Mouse (Mus musculus): ENCODE measurements around the gene 9930111J21Rik1. TPM values are rescaled to one million over a fixed set of nuclear protein-coding genes. Genes with fewer than 3 reads are reported as not detected.

9930111J21Rik1 gene
- 0.51 and 0.56 TPM in 2 replicates for polyA plus RNA-seq (2015; fragmentation: Nextera tagmentation; extraction: Ambion mirVana)

DNA sequence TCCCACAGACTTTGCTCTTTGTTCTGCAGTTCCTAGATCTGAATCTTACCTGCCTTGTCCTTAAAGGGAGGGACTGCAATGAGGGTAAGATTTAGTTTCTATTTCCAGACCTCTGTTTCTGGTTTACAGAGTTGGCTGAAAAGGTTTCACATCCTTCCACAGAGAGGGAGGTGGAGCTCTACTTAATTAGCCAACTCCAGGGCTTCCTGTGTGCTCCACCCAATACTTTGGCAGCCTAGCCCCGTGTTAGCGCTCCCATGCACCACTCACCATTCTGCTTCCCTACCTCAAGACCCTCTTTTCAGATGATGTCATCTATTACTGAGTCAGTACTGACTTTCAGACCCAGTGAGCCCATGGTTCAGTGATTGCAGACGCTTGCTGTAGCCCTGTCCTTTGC is at the start of gene 9930111J21Rik1:
9930111J21Rik1 (minus strand) TSS at position 148 of the 400 bp plus-strand sequence.

GRCm38 (mm10) chr11:48994018-48994417 is 14.8 kb upstream of the 9930111J21Rik1 start, which contains the start of gene Tgtp1:
Gene Tgtp1, minus strand, starts transcription at chr11:48994172.

GRCm38 (mm10) chr11:48991740-48992520 is 12.7 kb upstream of the 9930111J21Rik1 start, which contains the start of gene Gm12185:
Gene Gm12185, minus strand, starts transcription at chr11:48992226.

DNA sequence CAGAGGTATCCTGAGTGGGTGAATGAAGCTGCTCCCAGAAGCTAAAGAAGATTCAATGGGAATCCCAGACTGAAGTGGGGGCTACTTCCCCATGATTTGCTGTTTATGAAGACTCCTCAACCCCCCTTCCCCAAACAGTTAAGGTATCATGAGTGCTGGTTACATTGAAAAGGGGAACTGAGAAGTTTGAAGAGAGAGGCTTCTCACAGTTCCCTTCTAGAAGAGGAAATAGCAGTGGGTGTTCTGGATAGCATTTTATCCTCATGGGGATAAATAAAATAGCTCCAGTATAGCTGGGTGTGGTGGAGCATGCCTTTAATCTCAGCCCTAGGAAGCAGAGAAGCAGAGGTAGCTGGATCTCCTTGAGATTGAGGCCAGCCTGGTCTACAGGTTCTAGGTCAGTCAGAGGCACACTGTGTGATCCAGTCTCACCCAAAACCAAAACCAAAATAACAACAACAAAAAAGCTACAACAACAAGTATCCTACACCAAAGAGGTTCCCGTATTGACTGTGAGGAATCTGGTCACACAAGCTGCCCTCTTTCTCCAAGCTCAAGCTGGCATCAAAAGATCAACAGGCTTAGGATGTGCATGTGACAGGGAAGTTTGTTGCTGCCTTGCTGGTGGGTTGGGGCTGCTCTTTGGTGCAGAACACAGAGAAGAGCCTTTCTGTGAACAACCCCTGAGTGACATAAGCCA is 808 bp downstream of the 9930111J21Rik1 start, which contains the start of gene Olfr56:
Olfr56 (plus strand) TSS at position 650 of the 700 bp plus-strand sequence.

GRCm38 (mm10) chr11:48946090-48946489 is 33.1 kb downstream of the 9930111J21Rik1 start, which contains the start of gene Psme2b:
Gene Psme2b, minus strand, starts transcription at chr11:48946190.

GRCm38 (mm10) chr11:48902021-48902420 is 77.2 kb downstream of the 9930111J21Rik1 start, which contains the start of gene Gm5431:
Gene Gm5431, minus strand, starts transcription at chr11:48902214.

Other genes with a start within 250 kb of the 9930111J21Rik1 start
- 361 and 397 TPM in 2 replicates for gene Rack1, start 179.1 kb downstream of the 9930111J21Rik1 start, polyA plus RNA-seq (2015; fragmentation: Nextera tagmentation; extraction: Ambion mirVana)
- 2.4 and 2.7 TPM in 2 replicates for gene Trim41, start 162.0 kb downstream of the 9930111J21Rik1 start, polyA plus RNA-seq (2015; fragmentation: Nextera tagmentation; extraction: Ambion mirVana)
- 7.4 and 9.4 TPM in 2 replicates for gene Trim7, start 153.3 kb downstream of the 9930111J21Rik1 start, polyA plus RNA-seq (2015; fragmentation: Nextera tagmentation; extraction: Ambion mirVana)
- 4.0 and 4.4 TPM in 2 replicates for gene Gm12184, start 152.7 kb downstream of the 9930111J21Rik1 start, polyA plus RNA-seq (2015; fragmentation: Nextera tagmentation; extraction: Ambion mirVana)
- 10.9 and 11.5 TPM in 2 replicates for gene Irgm1, start 107.7 kb downstream of the 9930111J21Rik1 start, polyA plus RNA-seq (2015; fragmentation: Nextera tagmentation; extraction: Ambion mirVana)
- gene Gm5431, start 77.2 kb downstream of the 9930111J21Rik1 start, polyA plus RNA-seq (2015; fragmentation: Nextera tagmentation; extraction: Ambion mirVana), result 0.44 and 0.68 TPM in 2 replicates
- gene Psme2b, start 33.2 kb downstream of the 9930111J21Rik1 start, polyA plus RNA-seq (2015; fragmentation: Nextera tagmentation; extraction: Ambion mirVana), result 2.4 and 3.1 TPM in 2 replicates
- gene Olfr56, start 509 bp downstream of the 9930111J21Rik1 start, polyA plus RNA-seq (2015; fragmentation: Nextera tagmentation; extraction: Ambion mirVana), result 0.05 and 0.10 TPM in 2 replicates
- gene Gm12185, start 12.8 kb upstream of the 9930111J21Rik1 start, polyA plus RNA-seq (2015; fragmentation: Nextera tagmentation; extraction: Ambion mirVana), result 0.02 TPM in 1 of 2 replicates, not detected in the other
- 0.29 and 0.78 TPM in 2 replicates for gene Tgtp1, start 14.8 kb upstream of the 9930111J21Rik1 start, polyA plus RNA-seq (2015; fragmentation: Nextera tagmentation; extraction: Ambion mirVana)
- gene 9930111J21Rik2, start 71.8 kb upstream of the 9930111J21Rik1 start, polyA plus RNA-seq (2015; fragmentation: Nextera tagmentation; extraction: Ambion mirVana), result 0.69 and 0.95 TPM in 2 replicates
- gene Tgtp2, start 84.8 kb upstream of the 9930111J21Rik1 start, polyA plus RNA-seq (2015; fragmentation: Nextera tagmentation; extraction: Ambion mirVana), result 0.36 and 0.54 TPM in 2 replicates
- 2.7 and 3.1 TPM in 2 replicates for gene Ifi47, start 97.2 kb upstream of the 9930111J21Rik1 start, polyA plus RNA-seq (2015; fragmentation: Nextera tagmentation; extraction: Ambion mirVana)
- 0.12 and 0.13 TPM in 2 replicates for gene Olfr1396, start 135.5 kb upstream of the 9930111J21Rik1 start, polyA plus RNA-seq (2015; fragmentation: Nextera tagmentation; extraction: Ambion mirVana)
- gene Olfr1395, start 162.9 kb upstream of the 9930111J21Rik1 start, polyA plus RNA-seq (2015; fragmentation: Nextera tagmentation; extraction: Ambion mirVana), result not detected in 2 replicates
- gene Olfr1394, start 175.0 kb upstream of the 9930111J21Rik1 start, polyA plus RNA-seq (2015; fragmentation: Nextera tagmentation; extraction: Ambion mirVana), result not detected in 2 replicates
- gene Btnl9, start 207.8 kb upstream of the 9930111J21Rik1 start, polyA plus RNA-seq (2015; fragmentation: Nextera tagmentation; extraction: Ambion mirVana), result 3.6 and 4.6 TPM in 2 replicates
- gene Zfp62, start 223.9 kb upstream of the 9930111J21Rik1 start, polyA plus RNA-seq (2015; fragmentation: Nextera tagmentation; extraction: Ambion mirVana), result 13.0 and 14.6 TPM in 2 replicates